Mouse (Mus musculus) monocyte, adult 5-6 weeks (primary cell): ENCODE measurements around the gene Nhlrc3. TPM values are rescaled to one million over a fixed set of nuclear protein-coding genes. Genes with fewer than 3 reads are reported as not detected.

Experiments used
- ATAC-seq: fragments of 153-309, 156-312 bp; replicated peaks from 2 replicates; pipeline ENCODE4 v1.8.0; 2017; ENCODE audit warnings: mild to moderate bottlenecking; ENCODE audit not compliant: low TSS enrichment, insufficient number of reproducible peaks, severe bottlenecking, poor library complexity, low FRiP score
- total RNA-seq: library from RNA; stranded (forward); fragments of 200-1000, 200-491, 200-594 nt; gene quantifications from 3 replicates; pipeline ENCODE4 v1.2.3, GENCODE M21; 2017

Gene Nhlrc3
- total RNA-seq, 1 experiment from 2014 or later = 18.1 TPM

GRCm38 (mm10) chr3:53460106-53460505 is 3.0 kb downstream of the Nhlrc3 start:
- ATAC-seq = no peak

GRCm38 (mm10) chr3:53457750-53458149 is 5.4 kb downstream of the Nhlrc3 start:
- no peak for ATAC-seq

- no peak for ATAC-seq
These were observed 8.1 kb downstream of the Nhlrc3 start for GRCm38 (mm10) chr3:53454984-53455383.

GRCm38 (mm10) chr3:53454561-53454960 is 8.6 kb downstream of the Nhlrc3 start:
- no peak for ATAC-seq

- ATAC-seq = no peak
These were observed 9.1 kb downstream of the Nhlrc3 start for GRCm38 (mm10) chr3:53454005-53454404.

- ATAC-seq = no peak
These were observed 9.8 kb downstream of the Nhlrc3 start for GRCm38 (mm10) chr3:53453346-53453745.

GRCm38 (mm10) chr3:53452351-53452750 is 10.8 kb downstream of the Nhlrc3 start:
- no peak for ATAC-seq

- no peak for ATAC-seq
These were observed 12.5 kb downstream of the Nhlrc3 start for GRCm38 (mm10) chr3:53450666-53451065.

- ATAC-seq = peak; percentile 51; the same call in 1 of the 2 replicates
These were observed 14.9 kb downstream of the Nhlrc3 start for GRCm38 (mm10) chr3:53448208-53448607.

GRCm38 (mm10) chr3:53446801-53447200 is 16.3 kb downstream of the Nhlrc3 start:
- ATAC-seq = no peak

GRCm38 (mm10) chr3:53445540-53445939 is 17.6 kb downstream of the Nhlrc3 start:
- ATAC-seq = no peak

- ATAC-seq = no peak
These were observed 26.6 kb downstream of the Nhlrc3 start for GRCm38 (mm10) chr3:53436550-53436949.

GRCm38 (mm10) chr3:53434610-53435009 is 28.5 kb downstream of the Nhlrc3 start:
- no peak for ATAC-seq

- ATAC-seq = no peak
These were observed 39.6 kb downstream of the Nhlrc3 start for GRCm38 (mm10) chr3:53423576-53423975.

GRCm38 (mm10) chr3:53422691-53423090 is 40.4 kb downstream of the Nhlrc3 start:
- ATAC-seq = no peak

GRCm38 (mm10) chr3:53421656-53422055 is 41.5 kb downstream of the Nhlrc3 start:
- ATAC-seq = no peak

- no peak for ATAC-seq
These were observed 45.4 kb downstream of the Nhlrc3 start for GRCm38 (mm10) chr3:53417701-53418100.

GRCm38 (mm10) chr3:53416036-53416506 is 47.1 kb downstream of the Nhlrc3 start:
- ATAC-seq = no peak

- no peak for ATAC-seq
These were observed 49.2 kb downstream of the Nhlrc3 start for GRCm38 (mm10) chr3:53413959-53414358.

GRCm38 (mm10) chr3:53413465-53413864 is 49.7 kb downstream of the Nhlrc3 start:
- ATAC-seq = no peak

GRCm38 (mm10) chr3:53412259-53412658 is 50.9 kb downstream of the Nhlrc3 start:
- ATAC-seq = no peak
